Mouse (Mus musculus): ENCODE measurements around the gene Foxp1. TPM values are rescaled to one million over a fixed set of nuclear protein-coding genes. Genes with fewer than 3 reads are reported as not detected.

Foxp1 gene
- total RNA-seq, 2 experiments from 2014 or later, result 12.3 to 26.5 TPM

DNA sequence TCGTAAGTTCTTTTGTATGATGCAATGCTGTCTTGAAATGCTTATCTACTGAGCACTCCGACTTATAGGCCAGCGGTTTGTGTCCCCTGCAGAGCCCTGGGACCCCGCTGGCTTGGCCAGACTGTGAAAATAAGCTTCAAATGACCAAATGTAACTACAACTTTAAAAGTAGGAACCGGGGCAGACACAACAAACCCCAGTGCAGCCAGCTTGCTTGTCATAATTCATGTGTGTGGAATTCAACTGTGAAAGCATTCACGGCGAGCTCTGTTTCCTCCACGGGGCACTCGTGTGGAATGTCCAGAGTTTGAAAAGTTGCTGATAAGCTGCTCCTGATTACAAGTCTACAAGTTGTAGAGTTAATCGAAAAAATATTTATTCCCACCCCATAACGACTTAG lies 71.0 kb downstream of the Foxp1 start:
- ATAC-seq (replicated peaks; ENCODE audit: low FRiP score, poor library complexity, severe bottlenecking), result no peak

DNA sequence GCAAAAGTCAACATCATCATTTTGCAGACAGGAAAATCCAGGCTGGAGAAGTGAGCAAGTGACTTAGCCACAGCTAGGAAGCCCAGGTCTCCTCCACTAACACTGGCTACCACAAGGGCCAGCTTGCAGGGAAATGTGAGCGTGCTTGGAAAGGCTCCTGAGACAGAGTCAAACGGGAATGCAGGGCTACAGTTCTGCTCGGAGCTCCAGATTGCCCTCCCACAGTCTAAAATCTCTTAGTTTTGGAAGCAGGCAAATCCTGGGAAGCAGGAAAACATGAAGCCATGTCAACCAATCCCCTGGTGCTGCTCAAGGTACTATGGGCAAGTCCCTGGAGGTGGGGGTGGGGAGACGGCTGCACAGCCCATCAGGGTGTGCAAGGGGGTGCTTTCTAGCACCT lies 75.1 kb downstream of the Foxp1 start:
- ATAC-seq (replicated peaks; ENCODE audit: low FRiP score, poor library complexity, severe bottlenecking), result no peak

DNA sequence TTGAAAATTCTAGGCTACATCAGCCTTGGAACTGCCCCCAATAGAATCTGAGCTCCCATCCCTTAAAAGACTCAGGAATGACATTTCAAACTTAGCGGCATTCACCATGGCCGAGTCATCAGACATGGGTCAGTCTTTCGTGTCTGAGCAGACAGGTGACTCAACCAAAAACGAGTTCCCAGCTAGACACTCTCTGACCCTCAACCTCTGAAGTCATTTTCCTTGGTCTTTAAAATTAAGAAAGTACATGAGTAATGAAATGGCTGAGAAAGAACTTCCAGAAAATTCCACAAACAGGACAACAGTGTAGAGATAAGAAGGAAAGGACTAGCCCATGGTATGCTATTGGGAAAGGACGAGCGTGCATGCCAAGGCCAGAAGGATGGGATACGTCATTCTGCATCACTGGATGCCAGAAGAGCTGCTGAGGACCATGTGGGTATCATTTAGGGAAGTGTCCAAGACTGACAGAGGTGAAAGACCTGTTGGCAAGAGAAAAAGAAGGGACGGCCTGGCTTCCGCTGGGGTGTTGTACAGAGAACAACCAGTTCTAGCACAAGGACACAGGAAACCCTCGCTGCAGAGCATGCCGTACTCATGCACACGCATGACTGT lies 75.6 kb downstream of the Foxp1 start:
- no peak for ATAC-seq (replicated peaks; ENCODE audit: low FRiP score, poor library complexity, severe bottlenecking)

DNA sequence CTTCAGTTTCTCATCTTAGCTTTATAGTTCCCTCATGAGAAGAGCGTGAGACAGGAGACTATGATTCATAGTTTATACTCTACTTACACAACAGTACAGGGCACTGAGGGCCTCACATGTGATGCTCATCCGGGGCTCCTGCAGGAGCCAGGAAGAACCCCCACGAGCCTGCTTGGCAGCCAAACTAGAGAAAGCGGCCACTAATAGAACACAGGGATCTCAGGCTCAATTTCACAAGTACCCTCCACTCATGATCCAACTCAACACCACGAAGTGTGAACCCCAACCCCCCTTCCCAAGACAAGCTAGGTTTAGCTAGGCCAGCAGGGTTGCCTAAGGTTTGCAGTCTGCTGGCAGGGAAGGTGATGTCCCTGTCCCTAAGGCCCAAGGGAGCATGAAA lies 79.1 kb downstream of the Foxp1 start:
- no peak for ATAC-seq (replicated peaks; ENCODE audit: low FRiP score, poor library complexity, severe bottlenecking)

DNA sequence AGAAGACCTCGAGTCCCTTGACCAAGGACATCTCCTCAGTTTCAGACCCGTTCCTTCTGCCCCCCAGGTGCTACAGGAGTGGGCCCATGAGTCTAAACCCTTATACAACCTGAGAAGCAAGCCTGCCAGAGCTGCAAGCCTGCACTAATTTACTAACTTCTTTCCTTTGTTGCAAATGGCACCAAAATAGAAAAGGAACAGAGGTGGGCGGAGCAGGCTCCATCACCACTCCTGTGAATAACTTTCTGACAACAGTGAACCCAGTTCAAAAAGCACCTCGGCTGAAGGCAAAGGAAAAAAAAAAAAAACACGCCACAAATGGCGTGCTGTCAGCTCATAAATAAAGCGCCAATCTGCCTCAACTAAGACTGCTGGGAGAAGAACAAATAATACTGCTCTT lies 81.4 kb downstream of the Foxp1 start:
- no peak for ATAC-seq (replicated peaks; ENCODE audit: low FRiP score, poor library complexity, severe bottlenecking)

DNA sequence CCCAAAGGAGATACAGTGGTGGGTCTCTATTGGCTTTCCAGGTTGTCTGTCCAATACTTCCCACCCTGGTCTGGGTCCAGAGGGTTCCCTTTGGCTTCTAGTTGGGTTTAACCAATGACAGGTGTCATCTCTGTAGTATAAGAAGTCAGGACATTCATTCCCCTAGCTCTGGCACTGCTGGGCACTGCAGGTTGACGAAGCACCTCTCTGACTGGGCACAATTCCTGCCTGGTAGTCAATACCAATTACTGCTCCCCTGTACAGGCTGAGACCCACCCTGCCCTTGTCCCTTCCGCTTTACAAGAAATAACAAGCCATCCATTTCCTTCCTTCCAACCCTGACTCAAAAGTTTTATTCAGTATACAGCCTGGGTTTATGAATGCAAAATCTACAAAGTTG lies 81.9 kb downstream of the Foxp1 start:
- no peak for ATAC-seq (replicated peaks; ENCODE audit: low FRiP score, poor library complexity, severe bottlenecking)

DNA sequence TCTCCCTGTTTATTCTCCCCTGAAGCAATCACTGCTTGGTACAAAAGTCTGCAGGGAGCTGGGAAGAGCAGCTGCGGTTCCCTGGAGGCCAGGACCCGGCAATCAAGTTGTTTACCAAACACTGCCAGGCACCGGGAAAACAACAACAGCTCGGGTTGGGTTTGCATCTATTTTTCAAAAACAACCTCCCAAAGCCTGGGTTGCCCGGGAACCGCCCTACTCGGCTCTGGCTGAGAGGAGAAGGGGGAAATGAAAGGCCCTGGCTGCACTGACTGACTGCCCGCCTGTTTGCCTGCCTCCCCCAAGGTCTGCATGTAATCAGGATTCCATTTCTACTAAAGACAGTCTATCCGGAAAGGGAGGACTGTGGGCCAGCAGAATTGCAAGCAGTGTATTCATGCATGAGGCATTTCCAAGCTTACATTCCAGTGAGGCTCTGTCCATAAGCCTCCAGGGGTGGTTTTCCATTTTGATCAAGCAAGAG lies 82.6 kb downstream of the Foxp1 start:
- no peak for ATAC-seq (replicated peaks; ENCODE audit: low FRiP score, poor library complexity, severe bottlenecking)

DNA sequence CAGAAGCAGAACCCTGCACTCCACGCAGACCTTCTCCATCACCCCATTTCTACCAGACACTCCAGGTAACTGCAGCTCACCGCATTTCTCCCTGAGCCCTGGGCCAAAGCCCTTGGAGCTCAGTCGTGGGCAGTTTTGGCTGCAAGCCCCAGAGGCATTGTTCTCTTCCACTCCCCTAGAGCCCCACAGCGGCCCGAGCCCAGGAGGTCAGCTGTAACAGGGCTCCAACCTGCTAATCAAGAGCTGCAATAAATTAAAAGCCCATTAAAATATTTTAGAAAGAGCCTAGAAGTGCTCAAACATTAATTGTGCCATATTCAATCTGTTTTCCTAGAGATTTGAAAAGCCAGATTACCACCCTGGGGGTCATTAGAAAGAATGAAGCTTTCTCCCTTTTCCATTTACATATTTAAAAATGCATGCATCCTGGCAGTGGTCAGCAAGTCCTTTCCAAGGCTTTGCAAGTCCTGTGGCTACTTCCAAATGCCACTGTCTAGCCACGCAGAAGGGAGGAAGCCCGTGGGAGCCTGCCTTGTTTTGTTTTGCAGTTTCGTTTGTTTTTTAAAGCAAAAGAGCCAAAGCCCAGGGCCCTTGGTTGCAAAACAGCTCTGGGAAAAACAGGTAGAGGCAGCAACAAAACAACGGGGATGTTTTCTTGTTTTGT lies 83.2 kb downstream of the Foxp1 start:
- ATAC-seq (replicated peaks; ENCODE audit: low FRiP score, poor library complexity, severe bottlenecking), result no peak

DNA sequence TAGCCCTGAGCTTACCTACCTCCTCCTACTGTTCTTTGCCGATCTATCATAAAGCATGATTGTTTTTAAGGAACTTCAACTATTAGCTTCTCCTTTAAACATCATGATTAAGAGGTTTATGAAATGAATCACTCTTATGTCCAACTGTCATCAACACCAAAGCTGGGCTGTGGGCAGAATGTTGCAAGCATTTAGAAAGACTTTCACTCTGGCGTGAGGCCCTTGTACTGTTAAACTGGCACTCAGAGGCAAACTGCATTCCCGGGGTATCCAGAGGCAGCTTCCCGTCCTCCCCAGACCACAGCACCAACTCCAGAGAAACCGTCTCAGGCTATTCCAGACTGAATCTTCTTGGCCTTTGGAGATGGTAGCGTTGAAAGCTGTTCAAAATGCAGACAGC lies 86.2 kb downstream of the Foxp1 start:
- no peak for ATAC-seq (replicated peaks; ENCODE audit: low FRiP score, poor library complexity, severe bottlenecking)

DNA sequence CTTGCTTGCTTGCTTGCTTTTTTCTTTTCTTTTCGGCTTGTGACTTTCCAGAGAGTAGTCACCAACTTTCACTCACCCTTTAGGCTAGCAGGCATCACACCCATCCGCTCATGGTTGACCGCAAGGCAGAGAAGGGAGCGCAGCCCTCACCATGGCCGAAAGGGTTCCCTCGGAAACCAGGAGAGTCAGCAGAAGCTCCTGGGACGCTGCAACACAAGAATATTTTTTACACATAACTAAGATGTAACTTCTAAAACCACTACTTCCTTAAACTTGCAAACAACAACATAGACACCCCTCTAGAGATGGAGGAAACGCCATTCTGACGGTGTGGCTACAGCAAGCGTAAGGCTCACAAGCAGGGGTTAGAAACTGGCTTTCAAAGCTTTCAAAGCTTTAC lies 87.4 kb downstream of the Foxp1 start:
- ATAC-seq (replicated peaks; ENCODE audit: low FRiP score, poor library complexity, severe bottlenecking), result no peak

DNA sequence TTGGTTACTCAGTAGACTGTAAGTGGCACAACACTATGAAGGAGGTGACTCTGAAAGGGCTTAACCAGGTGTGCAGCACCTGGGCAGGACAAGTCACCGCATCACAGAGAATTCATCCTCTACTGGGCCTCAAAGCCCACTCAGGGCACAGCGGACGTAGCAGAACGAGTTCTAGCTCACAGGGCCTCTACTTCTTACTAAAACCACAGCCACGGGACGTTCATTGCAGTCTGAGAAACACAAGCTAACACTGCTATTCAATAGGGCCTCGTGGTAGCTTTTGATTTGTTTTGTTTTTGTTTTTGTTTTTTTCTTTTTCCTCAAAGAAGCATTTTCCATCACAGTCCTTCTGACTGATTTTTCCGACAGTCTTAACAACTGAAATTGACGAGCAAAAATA lies 89.5 kb downstream of the Foxp1 start:
- ATAC-seq (replicated peaks; ENCODE audit: low FRiP score, poor library complexity, severe bottlenecking), result no peak

DNA sequence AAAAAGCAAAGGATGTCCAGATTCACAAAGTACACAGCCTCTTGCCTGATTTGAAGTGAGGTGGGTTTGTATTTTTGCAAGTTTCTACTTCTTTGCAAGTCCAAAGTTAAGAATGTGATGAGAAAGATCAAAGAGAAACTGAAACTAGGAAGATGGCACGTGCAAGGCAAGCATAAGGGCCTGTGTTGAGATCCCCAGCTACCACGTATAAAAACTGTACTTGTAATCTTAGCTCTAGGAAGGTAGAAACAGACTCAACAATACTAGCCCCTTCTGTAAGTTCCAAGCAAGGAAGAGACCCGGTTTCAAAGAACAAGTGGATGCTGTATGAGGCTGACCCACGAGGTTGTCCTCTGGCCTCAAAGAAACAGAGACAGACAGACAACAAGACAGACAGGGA lies 90.6 kb downstream of the Foxp1 start:
- no peak for ATAC-seq (replicated peaks; ENCODE audit: low FRiP score, poor library complexity, severe bottlenecking)

DNA sequence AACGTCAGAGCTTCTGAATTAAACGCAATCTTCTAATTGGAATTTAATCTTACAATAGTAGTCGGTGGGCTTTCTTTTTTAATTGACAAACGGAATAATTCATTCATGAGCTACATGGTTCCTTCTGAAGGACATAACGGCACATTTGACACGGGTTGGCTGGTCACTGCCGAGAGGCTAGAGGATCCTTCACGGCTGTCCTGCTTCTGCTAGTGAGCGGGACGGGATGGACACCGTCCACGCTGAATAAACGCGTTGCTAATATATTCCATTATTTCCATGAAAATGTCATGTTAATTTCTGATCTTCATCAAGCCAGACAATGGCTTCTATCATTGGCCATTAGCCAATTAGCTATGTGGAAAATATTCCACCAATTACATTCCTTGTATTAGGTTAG lies 92.0 kb downstream of the Foxp1 start:
- no peak for ATAC-seq (replicated peaks; ENCODE audit: low FRiP score, poor library complexity, severe bottlenecking)

DNA sequence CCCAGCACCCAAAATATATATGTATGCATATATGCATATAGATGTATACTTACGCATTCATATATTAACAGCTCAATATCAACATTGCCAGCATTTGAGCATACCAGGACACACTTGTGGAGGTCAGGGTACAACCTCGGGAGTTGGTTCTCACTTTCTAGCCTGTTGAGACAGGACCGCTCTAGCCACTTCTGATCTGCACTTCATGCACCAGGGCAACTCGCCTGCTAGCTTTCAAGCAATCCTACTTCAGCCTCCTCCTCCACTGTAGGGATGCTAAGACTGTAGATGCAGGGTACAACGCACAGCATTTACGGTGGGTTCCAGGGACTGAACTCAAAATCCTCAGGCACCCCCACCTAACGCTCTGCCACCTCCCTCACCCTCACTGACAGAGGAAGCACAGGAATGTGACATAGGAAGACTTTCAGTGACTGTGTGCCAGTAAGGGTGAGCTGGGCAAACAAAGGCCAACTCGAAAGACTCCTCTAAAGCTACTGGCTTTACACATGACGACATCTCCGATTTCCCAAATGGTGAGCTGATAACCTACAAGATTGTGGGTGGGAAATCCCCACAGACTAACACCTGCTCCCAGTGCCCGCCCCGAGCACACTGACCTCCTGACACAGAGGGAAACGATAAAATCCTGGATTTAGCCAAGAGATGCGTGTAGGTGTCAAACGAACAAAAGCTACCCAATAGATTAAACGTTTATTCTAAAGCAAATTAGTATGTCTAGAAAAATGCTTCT lies 93.0 kb downstream of the Foxp1 start:
- no peak for ATAC-seq (replicated peaks; ENCODE audit: low FRiP score, poor library complexity, severe bottlenecking)

DNA sequence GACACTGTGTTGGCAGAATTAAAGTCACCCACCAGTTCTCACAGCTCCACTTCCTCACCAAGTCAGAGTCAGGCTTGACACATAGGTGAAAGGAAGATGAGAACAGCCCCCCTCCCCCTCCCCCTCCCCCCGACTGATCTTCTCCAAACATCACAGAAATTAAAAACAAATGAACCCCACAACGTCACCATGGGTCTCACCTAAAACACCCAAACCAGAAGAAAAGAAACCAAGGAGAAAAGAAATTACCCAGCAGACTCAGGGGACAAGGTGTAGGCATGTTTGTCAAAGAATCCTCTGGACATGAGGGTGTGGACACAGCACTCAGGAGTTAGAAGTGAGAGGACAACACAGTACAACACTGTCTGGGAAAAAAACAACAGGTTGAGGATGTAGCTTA lies 93.6 kb downstream of the Foxp1 start:
- ATAC-seq (replicated peaks; ENCODE audit: low FRiP score, poor library complexity, severe bottlenecking), result no peak

DNA sequence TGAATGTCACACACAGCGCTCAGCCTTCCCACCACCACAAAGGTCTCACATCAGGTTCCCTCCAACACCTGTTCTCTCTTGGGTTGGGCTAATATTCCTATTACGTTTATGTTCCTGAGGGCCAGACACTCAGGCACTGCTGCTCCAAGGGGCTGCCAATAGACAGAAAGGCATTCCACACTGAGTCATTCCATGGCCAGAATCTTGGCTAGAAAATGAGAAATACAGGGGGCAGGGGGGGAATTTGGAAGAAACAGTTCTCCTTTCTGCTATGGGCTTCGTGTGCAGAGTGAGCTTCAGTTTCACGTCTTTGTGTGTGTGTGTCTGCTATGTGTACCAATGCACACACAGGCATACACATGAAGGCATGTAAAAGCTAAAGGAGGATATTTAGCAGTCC lies 95.2 kb downstream of the Foxp1 start:
- no peak for ATAC-seq (replicated peaks; ENCODE audit: low FRiP score, poor library complexity, severe bottlenecking)

DNA sequence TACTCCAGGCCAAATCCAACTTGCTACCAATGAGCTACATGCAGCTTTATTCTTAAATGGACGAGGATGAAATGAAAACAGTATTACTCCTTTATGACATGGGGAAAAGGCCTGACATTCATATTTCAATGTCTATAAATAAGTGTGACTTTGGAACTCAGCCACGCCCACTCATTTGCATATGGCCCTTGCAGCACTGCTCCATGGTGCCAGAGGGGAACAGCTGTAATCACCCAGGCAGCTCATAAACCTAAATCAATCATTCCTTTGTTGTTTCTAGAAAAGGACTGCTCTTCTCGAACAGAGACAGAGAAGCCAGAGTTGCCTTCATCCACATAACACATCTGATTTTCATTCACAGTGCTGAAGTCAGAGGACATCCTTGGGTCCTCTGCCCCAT lies 97.5 kb downstream of the Foxp1 start:
- no peak for ATAC-seq (replicated peaks; ENCODE audit: low FRiP score, poor library complexity, severe bottlenecking)

DNA sequence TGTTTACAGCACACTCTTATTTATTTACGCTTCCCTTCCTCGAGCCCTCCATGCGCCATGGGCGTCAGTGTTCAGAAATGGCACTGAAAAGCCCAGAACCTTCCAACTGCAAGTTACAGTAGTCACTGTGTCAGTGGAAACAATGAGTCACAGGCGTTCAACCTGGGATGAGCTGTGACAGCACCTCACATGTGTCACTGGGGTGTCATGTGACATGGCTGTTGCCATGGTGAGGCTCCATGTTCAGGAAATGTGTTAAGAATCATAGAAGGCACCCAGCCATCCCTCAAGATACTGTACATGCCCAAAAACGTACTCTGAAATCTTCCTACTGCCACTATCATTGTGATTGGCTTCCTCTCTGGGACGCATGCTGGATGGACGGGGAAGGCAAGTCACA lies 101.9 kb downstream of the Foxp1 start:
- ATAC-seq (replicated peaks; ENCODE audit: low FRiP score, poor library complexity, severe bottlenecking), result no peak

DNA sequence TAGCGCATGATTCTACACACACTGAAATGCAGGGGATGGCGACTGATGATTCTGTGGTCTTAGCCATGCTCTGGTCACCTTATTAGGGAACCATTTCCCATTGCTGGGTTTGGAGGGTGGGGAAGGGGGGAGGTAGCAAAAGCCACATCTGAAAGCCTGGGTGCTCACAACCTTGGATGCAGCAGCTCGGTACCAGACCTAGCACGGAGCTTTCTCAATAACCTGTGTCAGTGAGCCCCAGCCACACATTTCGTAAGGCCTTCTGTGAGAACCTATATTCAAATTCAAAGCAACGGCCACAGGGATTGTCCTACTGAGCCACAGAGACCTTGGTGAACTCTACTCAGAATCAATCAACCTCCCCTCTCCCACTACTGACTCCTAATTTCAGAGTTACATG lies 109.9 kb downstream of the Foxp1 start:
- no peak for ATAC-seq (replicated peaks; ENCODE audit: low FRiP score, poor library complexity, severe bottlenecking)

DNA sequence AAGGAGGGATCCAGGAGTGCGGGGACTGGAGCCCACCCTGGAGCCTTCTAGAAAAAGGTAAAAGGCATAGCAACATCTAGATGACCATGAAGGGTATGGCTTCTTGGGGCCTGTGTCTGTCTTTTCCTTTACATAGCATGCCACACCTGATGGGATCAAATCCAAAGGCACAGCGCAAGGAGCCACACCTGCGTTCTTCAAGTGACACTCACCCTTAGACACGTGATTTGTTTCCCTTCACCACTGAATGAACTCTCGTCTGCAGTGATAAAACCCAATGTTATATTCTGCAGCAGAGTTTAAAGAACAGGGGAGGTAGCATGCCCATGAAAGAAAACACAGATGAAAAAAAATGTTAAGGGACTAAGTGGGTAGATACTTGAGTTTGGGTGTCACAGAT lies 112.9 kb downstream of the Foxp1 start:
- no peak for ATAC-seq (replicated peaks; ENCODE audit: low FRiP score, poor library complexity, severe bottlenecking)

DNA sequence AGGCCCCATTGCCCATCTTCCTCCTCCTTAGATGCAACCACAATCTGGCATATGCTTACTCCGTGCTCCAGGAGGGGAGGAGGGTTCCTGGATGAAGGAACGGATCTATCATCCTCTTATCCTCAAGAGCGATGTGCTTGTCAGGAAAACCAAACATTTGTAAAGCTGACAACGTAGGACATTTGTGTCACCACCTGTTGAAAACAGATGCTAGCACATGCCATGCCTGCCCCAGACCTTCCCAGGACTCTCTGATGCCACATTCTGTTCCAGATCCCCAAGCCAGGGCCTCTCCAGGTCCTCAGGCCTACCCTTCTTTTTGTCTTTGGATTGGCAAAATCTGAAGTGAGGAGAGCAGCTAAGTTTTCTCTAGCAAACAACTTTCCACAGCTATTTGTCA lies 113.6 kb downstream of the Foxp1 start:
- no peak for ATAC-seq (replicated peaks; ENCODE audit: low FRiP score, poor library complexity, severe bottlenecking)

Measured in erythroblast, adult 5-6 weeks (primary cell).